Mouse (Mus musculus): Measurements from ENCODE around the gene Pde8b. TPM values are rescaled to one million over a fixed set of nuclear protein-coding genes. Genes with fewer than 3 reads are reported as not detected.

Pde8b gene
- total RNA-seq, 4 experiments from 2014 or later = 2.5 to 5.2 (median 3.2) TPM

- DNase-seq (ENCODE audit: low spot score) = no peak
Measured at GRCm38 (mm10) chr13:95082611-95083010, 167.5 kb downstream of the Pde8b start.

- DNase-seq (ENCODE audit: low spot score) = peak; percentile 41
Measured at GRCm38 (mm10) chr13:95081082-95081481, 169.1 kb downstream of the Pde8b start.

DNA sequence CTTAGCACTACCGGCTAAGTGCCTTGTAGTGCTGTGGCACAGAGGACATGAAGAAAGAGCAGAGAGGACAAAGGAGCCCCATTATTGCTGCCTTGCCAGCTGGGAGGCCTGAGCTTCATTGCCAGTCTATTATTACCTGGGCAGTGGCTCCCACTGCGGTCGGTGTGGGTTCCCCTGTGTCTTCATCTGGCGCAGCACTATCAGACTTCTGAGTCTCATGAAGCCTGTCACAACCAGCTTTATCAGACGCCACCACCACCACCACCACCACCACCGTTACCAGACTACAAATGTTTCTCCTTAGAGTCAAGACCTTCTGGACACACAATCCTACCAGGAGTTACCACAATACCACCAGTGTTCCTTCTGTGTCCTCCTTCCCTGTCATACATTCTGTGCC is 171.6 kb downstream of the Pde8b start:
- no peak for DNase-seq (ENCODE audit: low spot score)

DNA sequence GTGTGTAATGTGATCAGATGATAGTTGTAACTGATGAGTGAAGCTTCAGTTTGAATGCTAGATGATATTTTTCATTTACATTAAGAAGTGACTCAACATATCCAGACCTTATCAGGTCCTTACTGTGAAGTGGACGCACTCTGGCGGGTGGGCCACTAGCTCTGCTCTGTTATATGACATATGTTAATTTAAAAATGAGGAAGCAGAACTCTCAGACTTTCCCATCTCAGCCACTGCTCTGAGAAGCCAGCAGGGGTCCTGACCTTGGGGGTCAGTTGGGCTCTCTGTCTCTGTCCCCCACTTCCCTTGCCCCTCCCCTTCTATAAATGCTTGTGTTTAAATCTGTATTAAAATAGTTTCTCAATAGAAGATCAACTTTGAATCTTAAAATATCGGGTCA is 172.4 kb downstream of the Pde8b start:
- DNase-seq (ENCODE audit: low spot score) = no peak

GRCm38 (mm10) chr13:95076142-95076541 is 174.0 kb downstream of the Pde8b start:
- DNase-seq (ENCODE audit: low spot score) = no peak

DNA sequence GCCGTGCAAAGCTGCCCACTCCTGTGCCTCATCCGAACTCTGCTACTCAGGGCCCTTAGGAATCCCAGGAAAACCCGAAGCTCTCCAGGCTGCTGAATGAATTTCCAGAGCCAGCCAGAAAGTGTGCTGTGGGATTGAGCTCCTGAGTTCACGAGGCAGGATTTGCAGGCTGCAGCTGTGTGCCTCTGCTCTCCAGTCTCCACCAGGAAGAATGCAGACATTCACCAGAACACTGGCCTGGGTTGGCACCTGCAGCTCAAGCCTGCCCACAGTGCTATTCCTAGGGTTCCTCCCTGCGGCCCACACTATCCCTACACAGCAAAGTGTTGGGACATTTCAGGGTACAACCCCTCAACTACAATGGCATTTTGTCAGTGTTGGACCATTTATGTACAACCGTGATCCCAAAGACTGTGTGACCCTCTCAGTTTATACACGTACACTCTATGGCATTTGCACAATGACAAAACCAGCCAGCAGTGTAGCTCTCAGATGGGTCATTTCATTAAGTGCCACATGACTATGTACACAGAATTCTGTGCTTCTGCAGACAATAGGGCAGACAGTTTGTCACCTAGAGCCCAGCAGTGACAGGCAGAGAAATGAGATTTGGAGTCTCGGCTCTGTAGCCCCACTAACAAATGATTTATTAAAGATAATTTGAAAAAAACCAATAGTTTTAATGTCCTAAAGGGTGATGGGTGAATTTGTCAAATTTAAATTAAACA is 176.5 kb downstream of the Pde8b start:
- DNase-seq (ENCODE audit: low spot score) = no peak

DNA sequence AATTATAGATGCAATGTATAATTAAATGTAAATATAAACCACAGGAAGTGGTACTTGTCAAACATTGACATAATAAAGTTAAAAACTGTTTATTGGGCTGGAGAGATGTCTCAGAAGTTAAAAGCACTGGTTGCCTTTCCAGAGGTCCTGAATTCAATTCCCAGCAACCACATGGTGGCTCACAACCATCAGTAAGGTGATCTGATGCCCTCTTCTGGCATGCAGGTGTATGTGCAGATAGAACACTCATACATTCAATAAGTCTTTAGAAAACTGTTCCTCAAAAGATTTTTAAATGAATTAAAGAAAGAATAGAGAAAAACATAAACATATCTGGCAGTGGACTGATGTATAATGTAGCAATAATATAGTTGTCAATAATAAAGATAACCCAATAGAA is 179.9 kb downstream of the Pde8b start:
- DNase-seq (ENCODE audit: low spot score) = no peak

- DNase-seq (ENCODE audit: low spot score) = no peak
Measured at GRCm38 (mm10) chr13:95067854-95068253, 182.3 kb downstream of the Pde8b start.

GRCm38 (mm10) chr13:95063390-95064017 is 186.6 kb downstream of the Pde8b start:
- no peak for DNase-seq (ENCODE audit: low spot score)

DNA sequence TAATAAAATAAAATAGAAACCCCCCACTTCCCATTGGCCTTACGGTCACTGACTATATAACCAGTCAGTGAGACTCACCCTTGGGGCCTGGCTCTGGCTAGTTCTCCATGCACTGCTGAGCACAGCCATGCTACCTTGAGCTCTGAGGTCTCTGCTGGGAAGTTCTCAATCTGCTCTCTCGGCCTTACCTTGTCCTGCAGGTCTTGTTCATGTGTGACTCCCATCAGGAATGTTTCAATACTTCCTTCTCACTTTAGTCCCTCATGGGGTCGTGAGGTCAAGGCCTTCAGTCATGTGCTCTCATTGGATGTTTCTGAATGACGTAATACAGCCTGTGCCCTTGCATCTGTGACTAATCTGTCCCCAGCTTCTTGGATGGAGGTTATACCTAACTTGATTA is 191.3 kb downstream of the Pde8b start:
- no peak for DNase-seq (ENCODE audit: low spot score)

- no peak for DNase-seq (ENCODE audit: low spot score)
Measured at GRCm38 (mm10) chr13:95056501-95057280, 193.4 kb downstream of the Pde8b start.

GRCm38 (mm10) chr13:95055742-95056388 is 194.3 kb downstream of the Pde8b start:
- DNase-seq (ENCODE audit: low spot score) = no peak

DNA sequence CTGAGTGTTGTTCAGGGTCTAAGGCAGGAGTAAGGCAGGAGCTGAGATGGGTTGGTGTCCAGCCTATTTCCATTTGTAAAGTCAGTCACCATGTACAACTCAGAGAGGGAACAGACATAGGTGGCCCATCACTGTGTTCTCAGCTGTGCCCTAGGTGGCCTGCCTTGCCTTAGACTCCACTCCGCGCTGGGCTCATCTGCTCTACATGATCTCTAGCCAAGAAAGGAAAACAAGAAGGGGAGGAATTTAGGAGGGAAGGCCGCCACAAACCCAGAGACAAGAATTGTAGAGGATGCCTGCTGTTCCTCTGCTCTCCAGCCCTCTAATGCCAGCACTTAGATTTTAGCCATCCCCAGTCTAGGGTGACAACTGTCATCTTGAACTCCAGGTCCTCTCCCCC is 197.7 kb downstream of the Pde8b start:
- DNase-seq (ENCODE audit: low spot score) = no peak

DNA sequence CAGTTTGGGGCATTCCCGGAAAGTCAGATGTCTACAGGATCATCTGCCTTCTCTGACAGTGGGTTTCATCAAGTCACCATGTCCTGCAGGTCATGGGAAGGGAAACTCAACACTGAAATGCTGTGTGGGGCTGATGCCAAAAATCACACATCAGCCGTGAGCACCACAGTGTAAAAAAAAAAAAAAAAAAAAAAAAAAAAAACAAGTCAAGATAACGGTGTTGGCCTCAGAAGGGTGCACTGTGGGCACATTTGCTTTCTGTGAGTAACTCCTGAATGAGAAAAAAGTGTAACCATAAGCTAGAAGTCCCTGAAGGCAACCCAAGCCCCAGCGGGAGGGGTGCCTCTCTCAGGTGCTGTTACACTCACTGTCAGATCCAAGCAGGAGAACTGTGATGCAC is 199.7 kb downstream of the Pde8b start:
- DNase-seq (ENCODE audit: low spot score) = no peak

- no peak for DNase-seq (ENCODE audit: low spot score)
Measured at GRCm38 (mm10) chr13:95044108-95044507, 206.0 kb downstream of the Pde8b start.

- DNase-seq (ENCODE audit: low spot score) = no peak
Measured at GRCm38 (mm10) chr13:95040140-95040738, 209.9 kb downstream of the Pde8b start.

GRCm38 (mm10) chr13:95038200-95038599 is 211.9 kb downstream of the Pde8b start:
- no peak for DNase-seq (ENCODE audit: low spot score)

- no peak for DNase-seq (ENCODE audit: low spot score)
Measured at GRCm38 (mm10) chr13:95034715-95035114, 215.4 kb downstream of the Pde8b start.

GRCm38 (mm10) chr13:95034094-95034493 is 216.0 kb downstream of the Pde8b start:
- no peak for DNase-seq (ENCODE audit: low spot score)

DNA sequence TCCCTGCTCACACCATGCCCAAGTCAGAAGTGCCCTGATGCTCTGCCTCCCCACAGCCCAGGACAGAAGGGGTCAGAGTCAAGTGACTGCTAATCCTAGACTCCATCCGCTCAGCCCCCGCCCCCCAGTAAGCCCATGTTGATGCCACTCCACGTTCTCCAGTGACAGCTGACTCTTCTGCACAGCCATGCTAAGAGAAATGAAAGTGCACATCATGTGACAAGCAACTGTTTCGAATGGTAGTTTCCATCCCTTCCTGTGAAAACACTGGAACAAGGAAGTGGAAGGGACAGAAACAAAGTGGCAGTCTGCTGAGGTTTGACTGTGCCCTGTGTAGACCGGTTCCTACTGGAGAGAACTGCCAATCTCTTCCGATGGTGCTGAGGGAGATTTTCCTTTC is 217.2 kb downstream of the Pde8b start:
- DNase-seq (ENCODE audit: low spot score) = no peak

- no peak for DNase-seq (ENCODE audit: low spot score)
Measured at GRCm38 (mm10) chr13:95032127-95032831, 217.9 kb downstream of the Pde8b start.
